Mouse (Mus musculus): ENCODE measurements around the gene Ropn1.
"Not testable (repeated sequence)": the region's sequence is repeated elsewhere in the genome, so short reads cannot be mapped to it uniquely, and the experiment has no call there.

Gene Ropn1

GRCm38 (mm10) chr16:34690334-34691144 is 40.8 kb downstream of the Ropn1 start, which contains the start of gene Ccdc14:
Ccdc14 (plus strand) TSS chr16:34690616.
- DNase-seq (ENCODE audit: low spot score): peak; percentile 70

DNA sequence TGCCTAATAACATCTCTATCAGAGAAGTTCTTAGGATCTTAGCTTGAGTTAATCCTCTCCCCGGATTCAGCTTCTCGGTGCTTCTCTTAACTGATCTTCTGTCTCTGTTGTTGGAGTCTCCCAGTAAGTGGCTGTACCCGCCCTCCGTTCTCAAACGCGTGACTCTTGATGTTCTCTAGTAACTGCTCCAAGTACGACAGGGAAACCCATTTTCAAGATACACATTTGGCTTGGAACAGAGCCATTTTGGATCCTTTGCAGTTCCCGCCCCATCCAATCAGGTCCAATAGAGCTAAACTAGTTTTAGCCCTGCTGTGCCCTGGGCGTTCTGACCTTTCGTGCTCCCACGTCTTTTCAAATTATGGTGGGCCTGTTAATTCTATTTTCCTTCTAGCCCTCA is 41.4 kb downstream of the Ropn1 start:
- DNase-seq (ENCODE audit: low spot score): no peak

- DNase-seq (ENCODE audit: low spot score): no peak
Measured at GRCm38 (mm10) chr16:34694477-34694876, 44.8 kb downstream of the Ropn1 start.

DNA sequence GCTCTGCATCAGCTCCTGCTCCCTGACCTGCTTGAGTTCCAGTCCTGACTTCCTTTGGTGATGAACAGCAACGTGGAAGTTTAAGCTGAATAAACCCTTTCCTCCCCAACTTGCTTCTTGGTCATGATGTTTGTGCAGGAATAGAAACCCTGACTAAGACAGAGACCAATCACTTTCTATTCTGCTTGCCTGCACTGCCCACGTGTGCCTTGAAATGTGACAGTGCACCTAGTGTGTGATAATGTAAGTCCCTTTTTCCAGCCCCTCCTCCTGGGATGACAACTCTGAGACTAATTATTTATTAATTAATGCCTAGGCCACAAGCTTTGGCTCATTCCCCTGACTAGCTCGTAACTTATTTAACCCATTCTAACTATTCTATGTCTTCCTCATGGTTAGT is 49.0 kb downstream of the Ropn1 start:
- not testable (repeated sequence) for DNase-seq (ENCODE audit: low spot score)

DNA sequence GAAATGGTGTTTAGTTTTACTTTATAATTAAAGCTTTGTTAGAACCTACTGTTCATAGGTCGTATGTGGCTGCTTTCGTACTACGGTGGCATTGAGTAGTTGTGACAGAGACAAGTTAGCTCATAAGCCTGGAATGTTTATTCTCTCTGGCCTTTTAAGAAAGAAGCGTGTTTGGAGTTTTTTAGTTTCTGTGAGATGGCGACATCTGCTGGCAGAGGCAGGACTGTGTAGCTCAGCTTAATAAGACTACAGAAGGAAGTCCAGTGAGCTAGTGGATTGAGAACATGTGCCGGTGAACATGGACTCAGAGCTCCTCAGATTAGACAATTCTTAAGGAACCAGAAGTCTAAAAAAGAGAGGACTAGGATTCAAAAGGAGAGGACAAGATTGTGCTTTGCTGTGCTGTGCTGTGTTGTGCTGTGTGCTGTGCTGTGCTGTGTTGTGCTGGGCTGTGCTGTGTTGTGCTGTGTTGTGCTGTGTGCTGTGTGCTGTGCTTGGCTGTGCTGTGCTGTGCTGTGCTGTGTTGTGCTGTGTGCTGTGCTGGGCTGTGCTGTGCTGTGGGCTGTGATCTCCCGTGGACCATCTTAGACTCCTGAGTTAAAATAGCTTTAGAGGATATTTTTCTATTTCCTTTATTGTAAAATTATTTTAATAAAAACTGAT is 50.6 kb downstream of the Ropn1 start:
- DNase-seq (ENCODE audit: low spot score): peak; percentile 17

GRCm38 (mm10) chr16:34700828-34701216 is 51.1 kb downstream of the Ropn1 start:
- no peak for DNase-seq (ENCODE audit: low spot score)

GRCm38 (mm10) chr16:34706019-34706418 is 56.3 kb downstream of the Ropn1 start:
- DNase-seq (ENCODE audit: low spot score): no peak

DNA sequence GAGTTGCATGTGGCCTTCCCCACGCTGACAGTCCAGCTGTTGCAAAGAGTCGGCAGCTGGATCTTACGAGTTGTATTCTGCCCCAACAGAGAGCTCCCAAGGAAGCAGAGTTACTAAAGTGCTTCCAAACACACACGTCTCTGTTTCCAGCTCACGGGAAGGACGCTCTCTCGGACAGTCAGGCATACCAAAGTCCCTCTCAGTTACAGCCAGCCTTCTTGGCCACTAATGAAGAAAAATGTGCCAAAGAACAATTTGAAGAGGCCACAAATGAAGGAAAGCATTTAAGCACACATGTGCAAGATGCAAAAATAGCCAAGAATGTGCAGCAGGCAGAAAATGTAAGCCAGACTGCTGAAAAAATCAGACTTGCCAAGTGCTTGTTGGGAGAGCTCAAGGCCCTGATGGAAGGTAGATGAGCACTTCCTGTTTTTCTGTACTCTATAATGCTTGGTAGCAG is 56.8 kb downstream of the Ropn1 start:
- DNase-seq (ENCODE audit: low spot score): no peak

- DNase-seq (ENCODE audit: low spot score): no peak
Measured at GRCm38 (mm10) chr16:34711481-34711880, 61.8 kb downstream of the Ropn1 start.

DNA sequence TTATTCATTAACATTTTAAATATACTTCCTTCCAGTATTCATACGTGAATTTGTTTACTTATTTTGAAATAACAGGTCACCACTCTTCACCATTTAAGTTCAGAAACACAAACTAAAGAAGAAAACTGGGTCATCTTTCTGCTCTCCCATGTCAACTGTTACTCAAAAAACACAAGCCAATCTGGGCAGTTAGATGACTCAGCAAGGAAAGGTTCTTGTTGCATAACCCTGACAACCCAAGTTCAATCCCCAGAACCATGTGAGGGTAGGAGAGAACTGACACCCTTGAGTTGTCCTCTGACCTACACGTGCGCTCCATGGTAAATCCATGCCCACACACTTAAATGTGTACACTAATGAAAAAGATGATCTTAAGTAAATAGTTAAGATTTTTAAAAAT is 75.4 kb downstream of the Ropn1 start:
- no peak for DNase-seq (ENCODE audit: low spot score)

All from spleen, adult 12 weeks (tissue).